Mouse (Mus musculus) hindbrain, embryonic 11.5 days (tissue): ENCODE measurements around the gene Sept8. TPM values are rescaled to one million over a fixed set of nuclear protein-coding genes. Genes with fewer than 3 reads are reported as not detected.

ENCODE experiments used
- ATAC-seq: fragments of 200-750 bp; cut with Nextera tagmentation; 2 replicates; pipeline ENCODE4 v1.8.0; 2017; ENCODE audit warnings: mild to moderate bottlenecking, moderate TSS enrichment, moderate library complexity; ENCODE audit not compliant: low FRiP score
- DNase-seq: peaks from one replicate; pipeline ENCODE4 v3.0.0-alpha.2; 2015; ENCODE audit warnings: low spot score
- H3K27ac ChIP-seq: fragments of 300-500 bp; sonication (generic); 2 replicates; pipeline ENCODE4 v1.5.1; 2014; ENCODE audit warnings: mild to moderate bottlenecking, low read depth, low read length
- H3K27me3 ChIP-seq: fragments of 300-500 bp; sonication (generic); 2 replicates; pipeline ENCODE4 v1.6.1; 2014; ENCODE audit warnings: mild to moderate bottlenecking, low read length, moderate library complexity, mixed read lengths; ENCODE audit not compliant: control insufficient read depth, insufficient read depth
- H3K36me3 ChIP-seq: fragments of 300-500 bp; sonication (generic); 2 replicates; pipeline ENCODE4 v1.6.1; 2014; ENCODE audit warnings: mild to moderate bottlenecking, low read length, moderate library complexity, mixed read lengths; ENCODE audit not compliant: control insufficient read depth, insufficient read depth
- H3K4me1 ChIP-seq: fragments of 300-500 bp; sonication (generic); replicated peaks from 2 replicates; pipeline ENCODE4 v1.6.1; 2014; ENCODE audit warnings: low read length, mixed read lengths; ENCODE audit not compliant: control insufficient read depth, insufficient read depth
- H3K4me2 ChIP-seq: fragments of 300-500 bp; sonication (generic); replicated peaks from 2 replicates; pipeline ENCODE4 v1.6.1; 2014; ENCODE audit warnings: mild to moderate bottlenecking, low read depth, low read length
- H3K4me3 ChIP-seq: fragments of 300-500 bp; sonication (generic); 2 replicates; pipeline ENCODE4 v1.5.1; 2014; ENCODE audit warnings: low read depth, low read length
- H3K9ac ChIP-seq: fragments of 300-500 bp; sonication (generic); 2 replicates; pipeline ENCODE4 v1.6.1; 2014; ENCODE audit warnings: low read depth, low read length
- H3K9me3 ChIP-seq: fragments of 300-500 bp; sonication (generic); 2 replicates; pipeline ENCODE4 v1.6.1; 2016; ENCODE audit warnings: low read length; ENCODE audit not compliant: control insufficient read depth
- WGBS: fragments of 180-500 bp; shearing (Covaris S2); extraction: QIAGEN DNeasy Blood & Tissue Kit; methylation state at CpG from one replicate; pipeline ENCODE4 v1.1.7; 2014; 5-methylcytosine and 5-hydroxymethylcytosine counted together
- polyA plus RNA-seq: library from polyadenylated mRNA; unstranded; fragments of >200 nt; fragmentation: Nextera tagmentation; extraction: Ambion mirVana; gene quantifications from 2 replicates; pipeline ENCODE4 v1.2.1, GENCODE M21; 2014

The Sept8 gene
- polyA plus RNA-seq, 1 experiment from 2014 or later = 13.5 TPM

GRCm38 (mm10) chr11:53504376-53504775 lies 14.7 kb upstream of the Sept8 start:
- H3K9me3 ChIP-seq = no peaks in the 10 kb centered on the region
- H3K4me1 ChIP-seq = 0 out of 2 replicates have a peak, but pooled peaks cover 2% of the 10 kb centered on the region
- H3K9ac ChIP-seq = no peak overlapping the region
- no peak for DNase-seq
- no peak overlapping the region for H3K27ac ChIP-seq
- no peak for ATAC-seq
- H3K4me3 ChIP-seq = no peak overlapping the region
- H3K4me2 ChIP-seq = no peak overlapping the region
- 85% methylated on average over 8 of the region's 8 CpGs for WGBS
- H3K36me3 ChIP-seq = no peaks in the 10 kb centered on the region
- H3K27me3 ChIP-seq = peaks cover 25% of the 10 kb centered on the region

GRCm38 (mm10) chr11:53505026-53505663 lies 13.9 kb upstream of the Sept8 start:
- H3K36me3 ChIP-seq = no peaks in the 10 kb centered on the region
- H3K4me3 ChIP-seq = no peak overlapping the region
- no peak overlapping the region for H3K9ac ChIP-seq
- no peak overlapping the region for H3K4me2 ChIP-seq
- WGBS = 47% methylated on average over 5 of the region's 5 CpGs
- 0 out of 2 replicates have a peak, but pooled peaks cover 2% of the 10 kb centered on the region for H3K4me1 ChIP-seq
- no peaks in the 10 kb centered on the region for H3K9me3 ChIP-seq
- DNase-seq (no peak), ATAC-seq (no peak)
- H3K27me3 ChIP-seq = peaks cover 22% of the 10 kb centered on the region
- H3K27ac ChIP-seq = no peak overlapping the region

GRCm38 (mm10) chr11:53507098-53507805 lies 11.8 kb upstream of the Sept8 start:
- DNase-seq (no peak), ATAC-seq (no peak)
- no peaks in the 10 kb centered on the region for H3K9me3 ChIP-seq
- peaks cover 10% of the 10 kb centered on the region for H3K27me3 ChIP-seq
- no peak overlapping the region for H3K4me3 ChIP-seq
- whole genome bisulfite sequencing = 90% methylated on average over 9 of the region's 9 CpGs
- H3K27ac ChIP-seq = no peak overlapping the region
- H3K36me3 ChIP-seq = no peaks in the 10 kb centered on the region
- no peak overlapping the region for H3K9ac ChIP-seq
- H3K4me2 ChIP-seq = no peak overlapping the region
- no peaks in the 10 kb centered on the region for H3K4me1 ChIP-seq

- DNase-seq (no peak), ATAC-seq (no peak)
- no peak overlapping the region for H3K27ac ChIP-seq
- peaks cover 6% of the 10 kb centered on the region for H3K27me3 ChIP-seq
- H3K4me1 ChIP-seq = no peaks in the 10 kb centered on the region
- no peak overlapping the region for H3K4me2 ChIP-seq
- no peak overlapping the region for H3K9ac ChIP-seq
- no peaks in the 10 kb centered on the region for H3K9me3 ChIP-seq
- H3K4me3 ChIP-seq = no peak overlapping the region
- WGBS = 64% methylated on average over 7 of the region's 7 CpGs
- H3K36me3 ChIP-seq = no peaks in the 10 kb centered on the region
Measured at GRCm38 (mm10) chr11:53508152-53508551, 10.9 kb upstream of the Sept8 start.

- WGBS = 59% methylated on average over 3 of the region's 3 CpGs
- Histone ChIP-seq H3K4me2 (no peak overlapping the region), H3K9ac (no peak overlapping the region), H3K27me3 (peaks cover 6% of the 10 kb centered on the region), H3K4me1 (no peaks in the 10 kb centered on the region), H3K27ac (no peak overlapping the region), H3K9me3 (no peaks in the 10 kb centered on the region), H3K36me3 (no peaks in the 10 kb centered on the region), H3K4me3 (no peak overlapping the region)
- ATAC-seq (no peak), DNase-seq (no peak)
Measured at GRCm38 (mm10) chr11:53508591-53508990, 10.5 kb upstream of the Sept8 start.

- WGBS = 53% methylated on average over 5 of the region's 5 CpGs
- H3K9ac ChIP-seq = no peak overlapping the region
- H3K27ac ChIP-seq = no peak overlapping the region
- no peak overlapping the region for H3K4me2 ChIP-seq
- H3K27me3 ChIP-seq = peaks cover 5% of the 10 kb centered on the region
- ATAC-seq (no peak), DNase-seq (no peak)
- no peaks in the 10 kb centered on the region for H3K9me3 ChIP-seq
- H3K4me3 ChIP-seq = no peak overlapping the region
- no peaks in the 10 kb centered on the region for H3K4me1 ChIP-seq
- H3K36me3 ChIP-seq = no peaks in the 10 kb centered on the region
Measured at GRCm38 (mm10) chr11:53510351-53510750, 8.7 kb upstream of the Sept8 start.

GRCm38 (mm10) chr11:53516775-53517627 lies 2.1 kb upstream of the Sept8 start:
- 42% methylated on average over 8 of the region's 8 CpGs for WGBS
- Histone ChIP-seq H3K4me2 (no peak overlapping the region), H3K9ac (no peak overlapping the region), H3K9me3 (no peaks in the 10 kb centered on the region), H3K27me3 (peaks cover 15% of the 10 kb centered on the region), H3K36me3 (no peaks in the 10 kb centered on the region), H3K4me3 (no peak overlapping the region), H3K27ac (no peak overlapping the region), H3K4me1 (peaks cover 3% of the 10 kb centered on the region)
- ATAC-seq = no peak
- no peak for DNase-seq

GRCm38 (mm10) chr11:53518759-53519158 lies 298 bp upstream of the Sept8 start:
- no peaks in the 10 kb centered on the region for H3K9me3 ChIP-seq
- no peak for ATAC-seq
- H3K4me1 ChIP-seq = peaks cover 3% of the 10 kb centered on the region
- peaks cover 15% of the 10 kb centered on the region for H3K27me3 ChIP-seq
- WGBS = 47% methylated on average over 5 of the region's 5 CpGs
- H3K27ac ChIP-seq = no peak overlapping the region
- H3K4me3 ChIP-seq = no peak overlapping the region
- no peak for DNase-seq
- no peak overlapping the region for H3K9ac ChIP-seq
- no peak overlapping the region for H3K4me2 ChIP-seq
- no peaks in the 10 kb centered on the region for H3K36me3 ChIP-seq
